Mouse (Mus musculus): ENCODE measurements around the gene Spem1.

DNA sequence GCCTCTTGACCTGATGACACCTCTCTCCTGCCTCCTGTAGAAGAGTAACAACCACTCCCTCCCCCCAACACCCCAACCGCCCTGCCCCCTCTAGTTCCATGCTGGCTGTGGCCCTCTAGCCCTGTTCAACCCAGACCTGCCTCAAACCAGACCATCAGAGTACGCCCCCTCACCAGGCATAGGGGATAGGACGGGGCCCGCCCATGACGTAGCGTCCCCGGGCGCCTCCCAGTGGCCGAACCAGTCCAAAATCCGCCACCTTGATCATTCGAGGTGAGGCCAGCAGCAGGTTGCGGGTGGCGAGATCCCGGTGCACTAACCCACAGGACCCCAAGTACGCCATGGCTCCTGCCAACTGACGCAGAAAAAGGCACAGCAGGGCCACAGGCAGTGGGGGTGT lies 33.4 kb upstream of the Spem1 start:
- peak; percentile 83 for TF ChIP-seq CTCF (IDR thresholded peaks at IDR 0.05; ENCODE audit: low read depth)
- no peak for TF ChIP-seq EP300 (IDR thresholded peaks at IDR 0.05; ENCODE audit: low read depth)
